In genomic region chr11:96352691-96353521, GRCm38 (mm10) we compare ENCODE assay signal across 7 mouse cellular contexts. TPM values are rescaled to one million over a fixed set of nuclear protein-coding genes. Genes with fewer than 3 reads are reported as not detected.
A peak's percentile ranks its signal among the peaks of the same experiment; 100 is the strongest.
DNase-seq lines count a peak whose midpoint lies in the region; ATAC-seq lines count a peak whose summit lies in the region.

No protein-coding gene starts in this region.

- peaks cover 15% of the 10 kb centered on the region; the same call in 1 of the 2 replicates for H3K4me1 ChIP-seq in embryonic facial prominence, embryonic 15.5 days
- H3K4me1 ChIP-seq in intestine, embryonic 16.5 days (ENCODE audit: control insufficient read depth, insufficient read depth, low read length) = peaks cover 19% of the 10 kb centered on the region
- H3K4me1 ChIP-seq in liver, embryonic 16.5 days (ENCODE audit: control insufficient read depth, low read depth, low read length) = no peaks in the 10 kb centered on the region

- no peak overlapping the region; the same call in 1 of the 2 replicates for H3K9ac ChIP-seq in embryonic facial prominence, embryonic 15.5 days
- H3K9ac ChIP-seq in intestine, embryonic 16.5 days (ENCODE audit: low read depth, low read length) = peak overlapping the region; percentile 91
- H3K9ac ChIP-seq in liver, embryonic 16.5 days (ENCODE audit: low read depth, low read length) = peak overlapping the region; percentile 28

- H3K4me2 ChIP-seq in embryonic facial prominence, embryonic 15.5 days (replicated peaks) = peak overlapping the region; percentile 32
- H3K4me2 ChIP-seq in intestine, embryonic 16.5 days (ENCODE audit: low read depth, low read length) = peak overlapping the region; percentile 78
- no peak overlapping the region; the same call in 1 of the 2 replicates for H3K4me2 ChIP-seq in liver, embryonic 16.5 days (ENCODE audit: low read depth, low read length)

- H3K4me3 ChIP-seq in embryonic facial prominence, embryonic 15.5 days (replicated peaks) = peak overlapping the region; percentile 28
- H3K4me3 ChIP-seq in intestine, embryonic 16.5 days (ENCODE audit: low read length) = peak overlapping the region; percentile 73
- H3K4me3 ChIP-seq in liver, embryonic 16.5 days (ENCODE audit: low read depth, low read length) = peak overlapping the region; percentile 33

- H3K36me3 ChIP-seq in embryonic facial prominence, embryonic 15.5 days = no peaks in the 10 kb centered on the region
- H3K36me3 ChIP-seq in intestine, embryonic 16.5 days (ENCODE audit: control insufficient read depth, insufficient read depth, low read length) = no peaks in the 10 kb centered on the region
- no peaks in the 10 kb centered on the region for H3K36me3 ChIP-seq in liver, embryonic 16.5 days (ENCODE audit: control insufficient read depth, insufficient read depth)

- H3K27me3 ChIP-seq in embryonic facial prominence, embryonic 15.5 days = peaks cover 95% of the 10 kb centered on the region
- peaks cover 2% of the 10 kb centered on the region; the same call in 1 of the 2 replicates for H3K27me3 ChIP-seq in intestine, embryonic 16.5 days (replicated peaks; ENCODE audit: control insufficient read depth, insufficient read depth, low read length)
- H3K27me3 ChIP-seq in liver, embryonic 16.5 days (ENCODE audit: control insufficient read depth, insufficient read depth, low read depth, low read length) = peaks cover 84% of the 10 kb centered on the region

- no peaks in the 10 kb centered on the region for H3K9me3 ChIP-seq in embryonic facial prominence, embryonic 15.5 days (replicated peaks)
- no peaks in the 10 kb centered on the region for H3K9me3 ChIP-seq in intestine, embryonic 16.5 days (ENCODE audit: control insufficient read depth, low read length)
- no peaks in the 10 kb centered on the region for H3K9me3 ChIP-seq in liver, embryonic 16.5 days (replicated peaks; ENCODE audit: control insufficient read depth, low read length)

- H3K27ac ChIP-seq in embryonic facial prominence, embryonic 15.5 days (replicated peaks) = no peak overlapping the region
- peak overlapping the region; percentile 97 for H3K27ac ChIP-seq in intestine, embryonic 16.5 days (ENCODE audit: low read length)
- no peak overlapping the region for H3K27ac ChIP-seq in liver, embryonic 16.5 days (ENCODE audit: low read length)

- peak; percentile 43 for DNase-seq in urinary bladder, postnatal 14 days (ENCODE audit: low spot score)
- DNase-seq in urinary bladder, postnatal 10 days (ENCODE audit: low spot score) = no peak
- no peak for DNase-seq in layer of hippocampus, adult 9-10 months (ENCODE audit: low spot score)
- DNase-seq in cerebellum, adult 11-12 months = no peak

- no peak for ATAC-seq in embryonic facial prominence, embryonic 15.5 days (ENCODE audit: insufficient number of reproducible peaks, low FRiP score, low TSS enrichment, low read depth)
- no peak for ATAC-seq in intestine, embryonic 16.5 days
- no peak for ATAC-seq in liver, embryonic 16.5 days (ENCODE audit: low read depth)

- under 1% methylated on average over 75 of the region's 75 CpGs for WGBS in embryonic facial prominence, embryonic 15.5 days
- WGBS in intestine, embryonic 16.5 days = under 1% methylated on average over 75 of the region's 75 CpGs
- under 1% methylated on average over 75 of the region's 75 CpGs for WGBS in liver, embryonic 16.5 days (ENCODE audit: insufficient replicate concordance)

RNA-seq across cellular contexts. Expression of gene Hoxb2, which starts 2.6 kb away (rescaled TPM):
- polyA plus RNA-seq in embryonic facial prominence, embryonic 15.5 days (2015; fragmentation: Nextera tagmentation; extraction: Ambion mirVana) = 1.1 and 1.4 TPM in 2 replicates
- 9.6 and 11.6 TPM in 2 replicates for polyA plus RNA-seq in intestine, embryonic 16.5 days (2015; fragmentation: Nextera tagmentation; extraction: Ambion mirVana)
- 0.62 and 0.90 TPM in 2 replicates for polyA plus RNA-seq in liver, embryonic 16.5 days (2015; fragmentation: Nextera tagmentation; extraction: Ambion mirVana)

RNA-seq across cellular contexts. Expression of gene Hoxb1, which starts 12.6 kb away (rescaled TPM):
- polyA plus RNA-seq in embryonic facial prominence, embryonic 15.5 days (2015; fragmentation: Nextera tagmentation; extraction: Ambion mirVana) = not detected in 2 replicates
- not detected in 2 replicates for polyA plus RNA-seq in intestine, embryonic 16.5 days (2015; fragmentation: Nextera tagmentation; extraction: Ambion mirVana)
- not detected in 2 replicates for polyA plus RNA-seq in liver, embryonic 16.5 days (2015; fragmentation: Nextera tagmentation; extraction: Ambion mirVana)

RNA-seq across cellular contexts. Expression of gene Hoxb3, which starts 29.8 kb away (rescaled TPM):
- 0.07 TPM in 1 of 2 replicates, not detected in the other for polyA plus RNA-seq in embryonic facial prominence, embryonic 15.5 days (2015; fragmentation: Nextera tagmentation; extraction: Ambion mirVana)
- polyA plus RNA-seq in intestine, embryonic 16.5 days (2015; fragmentation: Nextera tagmentation; extraction: Ambion mirVana) = 1.4 and 1.5 TPM in 2 replicates
- polyA plus RNA-seq in liver, embryonic 16.5 days (2015; fragmentation: Nextera tagmentation; extraction: Ambion mirVana) = 0.11 TPM in 1 of 2 replicates, not detected in the other

RNA-seq across cellular contexts. Expression of gene Hoxb4, which starts 34.8 kb away (rescaled TPM):
- 0.11 TPM in 1 of 2 replicates, not detected in the other for polyA plus RNA-seq in embryonic facial prominence, embryonic 15.5 days (2015; fragmentation: Nextera tagmentation; extraction: Ambion mirVana)
- polyA plus RNA-seq in intestine, embryonic 16.5 days (2015; fragmentation: Nextera tagmentation; extraction: Ambion mirVana) = 1.8 and 2.0 TPM in 2 replicates
- 0.08 and 0.11 TPM in 2 replicates for polyA plus RNA-seq in liver, embryonic 16.5 days (2015; fragmentation: Nextera tagmentation; extraction: Ambion mirVana)

RNA-seq across cellular contexts. Expression of gene Hoxb5, which starts 49.8 kb away (rescaled TPM):
- polyA plus RNA-seq in embryonic facial prominence, embryonic 15.5 days (2015; fragmentation: Nextera tagmentation; extraction: Ambion mirVana) = not detected in 2 replicates
- polyA plus RNA-seq in intestine, embryonic 16.5 days (2015; fragmentation: Nextera tagmentation; extraction: Ambion mirVana) = 26.4 and 28.7 TPM in 2 replicates
- polyA plus RNA-seq in liver, embryonic 16.5 days (2015; fragmentation: Nextera tagmentation; extraction: Ambion mirVana) = 0.26 and 0.37 TPM in 2 replicates
